Mouse (Mus musculus) right cerebral cortex, adult 2 months (tissue): ENCODE data around the gene Pdzd8.

Experiments
- DNase-seq, 2 experiments: peaks; one replicate each; pipeline ENCODE4 v3.0.0; 2021 to 2022; ENCODE audit warnings: low spot score in 2 of 2

The Pdzd8 gene

DNA sequence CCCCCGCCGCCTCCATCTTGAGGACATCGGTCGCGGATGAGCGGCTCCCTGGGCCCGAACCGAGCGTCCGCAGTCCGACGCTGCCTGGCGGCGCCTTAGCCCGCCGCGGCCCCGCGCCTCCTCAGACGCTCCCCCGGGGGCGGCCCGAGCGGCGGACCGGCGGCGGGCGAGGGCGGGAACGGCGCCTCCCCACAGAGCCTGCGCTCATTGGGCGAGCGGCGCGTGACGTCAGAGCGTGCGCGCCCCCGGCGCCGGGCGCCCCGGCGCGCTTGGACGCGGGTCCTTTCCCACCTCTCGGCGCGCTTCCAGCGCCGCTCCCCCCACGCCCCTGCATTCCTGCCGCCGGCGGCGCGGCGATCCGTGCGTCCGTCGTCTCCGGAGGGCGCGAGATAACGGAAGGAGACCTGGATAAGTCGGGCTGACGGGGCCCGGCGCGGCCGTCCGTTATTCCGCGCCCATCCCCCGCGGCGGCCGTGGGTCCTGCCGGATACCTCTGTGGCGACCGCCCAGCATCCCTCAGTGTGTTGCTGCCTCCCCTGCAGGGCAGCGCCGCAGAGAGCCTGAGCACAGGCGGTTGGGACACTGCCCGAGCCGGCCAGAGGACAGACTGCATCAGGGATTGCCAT is at the start of gene Pdzd8:
Gene Pdzd8 (minus strand): TSS at position 123 of the 626 bp plus-strand sequence.
- peak; percentile 81 to 86 for DNase-seq

DNA sequence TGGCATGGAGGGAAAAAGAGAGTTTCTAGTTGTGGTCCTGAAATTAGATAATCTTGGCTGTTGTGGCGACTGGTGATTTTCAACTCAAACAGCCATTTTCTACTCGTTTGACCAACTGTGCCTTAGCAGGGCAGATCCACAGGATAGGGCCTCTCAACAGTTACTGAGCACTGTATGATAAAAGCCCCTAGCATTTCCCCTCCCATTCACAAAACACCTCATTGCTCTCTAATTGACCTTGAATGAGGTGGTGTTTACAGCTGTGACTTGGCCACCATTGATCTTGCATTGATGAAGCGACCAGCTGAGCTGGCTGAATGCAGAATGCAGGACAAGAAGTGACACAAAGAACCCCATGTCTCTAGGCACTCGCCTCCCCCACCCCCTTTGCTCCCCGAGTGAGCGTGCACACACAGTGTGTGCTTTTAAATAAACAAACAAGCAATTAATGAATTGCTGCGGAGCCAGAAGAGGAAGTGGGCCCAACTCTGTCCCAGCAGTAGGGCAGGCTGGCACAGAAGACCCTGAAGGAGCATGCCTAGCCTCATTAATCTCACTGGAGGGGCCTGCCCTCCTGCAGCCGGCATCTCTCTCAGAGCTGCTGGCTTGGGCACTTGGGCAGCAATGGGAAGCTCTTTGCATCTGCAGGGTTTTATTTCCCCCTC is 48.3 kb upstream of the Pdzd8 start:
- DNase-seq = peak in 1 of 2 experiments; percentile 44

DNA sequence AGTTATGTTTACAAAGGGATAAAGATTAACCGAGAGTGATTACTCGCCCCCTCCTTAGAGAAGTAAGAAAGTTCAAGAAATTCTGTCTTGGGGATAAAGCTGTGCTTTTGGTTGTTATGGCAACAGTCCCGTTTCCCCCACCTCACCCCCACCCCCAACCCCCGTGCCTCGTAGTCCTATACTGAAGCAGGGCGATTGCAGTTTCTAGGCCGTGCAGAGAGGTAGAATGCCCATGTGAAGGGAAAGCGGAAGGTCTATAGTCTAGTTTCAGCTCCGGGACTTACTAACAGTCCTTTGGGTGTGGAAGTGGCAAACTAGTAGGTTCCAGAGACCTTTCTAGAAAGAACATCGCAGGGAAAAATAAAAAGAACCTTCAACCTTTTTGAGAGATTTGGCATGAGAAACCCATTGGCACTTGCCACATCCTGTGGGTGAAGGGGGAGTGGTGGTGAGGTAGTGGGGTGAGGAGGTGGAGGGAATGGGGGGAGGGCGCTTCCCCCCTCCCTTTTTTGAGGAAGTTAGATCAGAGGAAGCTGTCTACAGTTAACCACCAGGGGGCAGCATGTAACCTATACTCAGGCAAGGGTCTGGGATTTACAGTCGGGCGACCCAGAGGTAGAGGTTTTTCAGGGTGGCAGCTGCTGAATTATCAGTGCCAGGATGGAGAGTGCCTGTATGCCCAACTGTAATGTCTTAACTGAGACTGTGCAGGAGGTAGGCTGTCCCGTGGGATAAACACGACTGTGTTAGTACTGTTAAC is 43.4 kb upstream of the Pdzd8 start:
- peak; percentile 69 to 70 for DNase-seq

DNA sequence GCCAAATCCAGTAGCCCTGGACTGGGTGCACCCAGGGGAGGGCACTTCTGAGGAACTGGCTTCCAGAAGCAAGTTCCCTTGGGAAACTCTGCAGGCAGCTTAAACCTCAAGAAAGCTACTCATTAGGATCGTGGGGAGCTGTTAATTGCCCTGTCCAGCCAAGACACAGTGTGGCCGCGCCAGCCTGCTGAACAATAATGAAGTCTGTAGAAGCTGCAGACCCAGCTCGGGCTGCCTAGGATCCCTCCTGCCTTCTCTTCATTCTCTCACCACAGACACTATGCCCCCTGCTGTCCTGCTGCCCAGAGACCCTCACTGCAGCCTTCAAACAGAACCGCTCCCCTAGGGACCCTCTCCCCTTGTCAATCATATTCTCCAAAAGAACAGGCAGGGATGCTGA is 42.8 kb upstream of the Pdzd8 start:
- DNase-seq = no peak

DNA sequence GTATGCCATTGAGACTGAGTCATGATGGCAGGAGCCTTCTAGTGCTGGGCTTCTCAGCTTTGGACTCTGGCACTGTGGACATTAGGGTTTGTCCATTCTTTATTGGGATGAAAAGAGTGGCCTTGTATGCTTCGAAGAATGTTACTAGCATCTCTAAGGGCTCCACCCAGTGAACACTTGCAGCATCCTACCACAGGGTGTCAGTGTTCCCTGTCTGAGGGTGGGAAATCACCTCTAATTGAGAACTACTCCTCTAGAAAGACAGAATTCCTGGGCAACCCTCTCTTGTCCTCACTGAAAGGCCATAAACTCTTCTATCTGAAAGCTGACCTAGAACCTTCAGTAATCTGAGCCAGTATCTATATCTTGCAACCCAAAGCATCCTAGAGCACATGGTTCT is 41.6 kb upstream of the Pdzd8 start:
- DNase-seq = peak; percentile 44 to 60

DNA sequence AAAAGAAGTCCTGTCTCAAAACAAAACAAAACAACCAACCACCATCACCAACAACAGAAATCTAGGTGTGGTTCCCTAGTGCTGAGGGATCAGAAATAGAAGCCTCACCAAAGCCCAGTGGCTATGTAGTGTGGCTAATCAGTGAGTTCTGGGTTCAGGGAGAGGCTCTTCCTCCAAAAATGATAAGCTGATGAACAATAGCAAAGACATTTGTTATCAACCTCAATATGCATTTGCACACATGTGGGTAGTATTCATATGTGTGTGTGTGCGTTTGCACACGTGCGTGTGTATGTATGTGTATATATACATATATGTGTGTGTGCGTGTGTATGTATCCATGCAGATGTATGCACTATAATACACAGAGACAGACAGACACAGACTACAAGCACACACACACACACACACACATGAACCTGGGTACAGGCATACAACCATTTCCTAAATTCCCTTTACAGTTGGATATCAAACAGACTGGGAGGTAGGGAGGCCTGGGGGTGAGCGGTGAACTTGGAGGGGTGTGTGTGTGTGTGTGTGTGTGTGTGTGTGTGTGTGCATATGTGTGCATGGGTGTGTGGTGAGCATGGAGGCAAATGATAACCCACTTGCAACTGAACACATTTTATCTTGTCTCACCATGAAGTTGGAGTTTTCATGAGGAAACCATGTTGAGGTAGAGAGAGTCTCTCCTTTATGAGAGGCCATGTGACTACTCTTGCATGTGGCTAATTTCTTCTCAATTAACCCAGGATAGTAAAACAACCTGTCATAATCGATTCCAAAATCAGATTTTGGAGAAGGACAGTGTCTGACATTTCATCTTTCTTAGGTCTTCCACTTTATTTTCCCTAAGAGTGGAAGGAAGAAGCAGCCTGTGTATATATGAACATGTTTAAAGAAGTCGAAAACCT is 39.3 kb upstream of the Pdzd8 start:
- no peak for DNase-seq

DNA sequence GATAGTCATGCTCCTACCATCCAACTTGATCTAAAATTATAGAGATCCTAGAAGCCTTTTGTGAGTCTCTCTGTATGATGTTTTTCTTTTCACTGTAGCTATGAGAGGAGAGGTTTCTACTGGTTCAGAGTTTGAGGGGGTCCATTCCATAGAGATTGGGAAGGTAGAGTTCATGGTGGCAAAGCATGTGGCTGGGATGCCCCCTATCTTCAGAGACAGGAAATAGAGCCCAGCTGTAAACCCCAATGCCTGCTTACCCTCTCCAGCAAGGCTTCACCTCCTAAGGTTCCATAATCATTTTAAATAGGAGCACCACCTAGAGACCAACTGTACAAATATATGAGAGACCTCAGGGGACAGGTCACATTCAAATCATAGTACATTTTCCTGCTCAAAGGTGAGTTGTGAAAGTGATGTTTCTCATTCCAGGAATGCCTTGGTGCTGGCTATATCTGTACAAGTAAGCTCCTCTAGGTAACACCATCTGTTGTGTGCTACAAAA is 36.9 kb upstream of the Pdzd8 start:
- no peak for DNase-seq

DNA sequence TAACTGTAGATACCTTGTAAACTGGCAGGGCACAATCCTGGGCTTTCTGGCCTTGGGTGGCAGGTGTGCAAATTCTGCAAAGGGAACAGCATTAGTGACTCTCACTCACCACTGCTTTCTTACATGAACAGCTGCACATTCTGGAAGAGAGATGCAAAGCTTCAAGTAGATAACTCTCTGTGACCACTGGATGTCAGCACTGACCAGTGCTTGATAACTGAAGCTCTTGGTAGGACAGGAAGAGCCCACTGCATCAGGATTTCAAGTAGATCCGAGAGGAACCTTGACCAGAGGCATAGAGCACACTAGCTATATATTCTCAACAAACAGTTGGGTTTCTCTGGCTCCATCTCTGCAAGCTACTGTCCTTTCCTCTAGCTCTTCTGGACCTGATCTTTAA is 34.4 kb upstream of the Pdzd8 start:
- DNase-seq = no peak

DNA sequence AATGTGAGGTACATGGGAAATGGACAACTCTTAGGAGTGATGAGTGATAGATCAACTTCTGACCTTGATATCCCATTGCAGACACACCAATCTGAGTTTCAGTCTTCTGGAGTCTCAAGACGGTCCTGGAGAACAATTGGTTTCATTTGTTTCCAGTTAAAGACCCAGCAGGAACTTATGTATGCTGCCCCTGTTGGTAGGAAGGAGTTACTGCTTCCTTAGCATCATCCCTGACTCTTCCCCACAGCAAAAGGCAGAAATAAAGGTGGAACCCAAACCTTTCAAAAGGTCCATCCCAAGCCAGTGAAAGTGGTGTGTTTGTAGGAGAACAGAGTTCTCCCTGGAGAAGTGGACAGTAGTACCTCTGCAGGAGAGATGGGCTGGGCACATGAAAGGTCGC is 30.9 kb upstream of the Pdzd8 start:
- DNase-seq = no peak

DNA sequence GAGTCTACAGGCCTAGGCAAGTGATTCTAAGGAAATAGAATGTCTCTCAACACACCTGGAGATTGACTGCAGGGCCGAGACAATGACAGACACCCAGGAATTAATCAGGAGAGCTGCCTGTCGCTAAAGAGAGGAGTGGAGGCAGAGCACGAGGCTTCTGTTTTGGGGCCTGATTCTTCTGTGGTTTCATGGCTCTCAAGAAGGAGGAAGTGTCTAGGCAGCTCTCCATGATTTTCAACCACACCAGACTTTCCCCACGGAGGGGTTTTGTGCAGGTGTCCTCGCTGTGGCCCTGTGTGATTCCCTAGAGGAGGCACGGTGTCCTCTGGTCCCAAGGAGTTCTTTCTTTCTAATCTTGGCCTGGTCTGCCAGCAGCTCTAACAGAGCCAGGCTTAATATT is 29.4 kb upstream of the Pdzd8 start:
- DNase-seq = no peak

DNA sequence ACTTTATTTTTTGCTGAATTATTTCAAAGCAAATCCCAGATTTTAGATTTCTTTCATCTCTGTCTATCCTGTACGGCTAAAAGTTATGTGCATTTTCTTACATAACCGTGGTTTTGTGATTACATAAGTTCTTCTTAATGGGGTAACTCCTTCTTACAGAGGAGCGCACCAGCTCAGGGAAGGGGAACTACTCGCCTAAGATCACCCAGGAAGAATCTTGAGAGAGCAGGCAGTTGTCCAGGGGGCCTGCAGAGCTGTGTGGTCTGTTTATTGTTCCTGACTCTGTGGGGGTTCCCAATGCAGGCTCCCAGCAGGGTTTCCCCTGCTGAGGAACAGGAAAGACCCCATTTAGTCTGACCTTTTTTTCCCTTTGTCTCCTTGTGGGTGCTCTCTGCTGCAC is 27.3 kb upstream of the Pdzd8 start:
- DNase-seq = no peak

DNA sequence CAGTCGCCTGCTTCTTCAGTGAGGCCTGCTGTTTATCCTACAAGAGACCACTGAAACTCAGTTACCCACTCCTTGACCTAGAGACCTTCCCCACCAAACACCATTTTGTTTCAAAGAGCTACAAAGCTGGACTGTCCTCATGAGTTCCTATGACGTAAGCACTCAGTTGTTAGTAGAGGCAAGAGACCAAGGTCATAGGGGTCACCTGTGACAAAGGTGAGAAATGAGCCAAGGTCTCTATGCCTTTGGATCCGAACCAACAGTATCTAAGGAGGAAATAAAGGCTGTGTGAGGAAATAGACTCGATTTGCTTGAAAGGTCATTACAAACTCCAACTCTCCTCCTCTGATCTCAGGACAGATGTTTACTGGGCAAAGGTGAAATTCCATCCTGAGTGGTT is 25.4 kb upstream of the Pdzd8 start:
- DNase-seq = no peak

DNA sequence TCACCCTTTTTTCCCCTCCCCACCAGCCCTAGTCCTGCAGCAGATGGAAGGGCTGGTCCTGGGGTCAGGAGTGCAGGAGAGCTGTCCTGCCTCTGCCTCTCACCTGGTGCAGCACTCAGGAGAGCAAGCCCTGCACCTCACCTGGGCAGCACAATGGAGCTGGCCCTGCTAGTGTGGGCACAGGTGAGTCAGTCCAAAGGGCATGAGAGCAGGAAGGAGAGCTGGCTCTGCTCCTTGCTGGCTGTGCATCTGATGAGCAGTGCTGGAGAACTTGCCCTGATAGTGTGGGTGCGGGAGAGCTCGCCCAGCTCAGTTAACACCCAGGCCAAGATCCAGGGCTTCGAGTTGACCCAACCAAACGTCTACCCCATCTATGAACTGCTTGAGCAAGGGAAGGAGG is 22.3 kb upstream of the Pdzd8 start:
- DNase-seq = no peak

DNA sequence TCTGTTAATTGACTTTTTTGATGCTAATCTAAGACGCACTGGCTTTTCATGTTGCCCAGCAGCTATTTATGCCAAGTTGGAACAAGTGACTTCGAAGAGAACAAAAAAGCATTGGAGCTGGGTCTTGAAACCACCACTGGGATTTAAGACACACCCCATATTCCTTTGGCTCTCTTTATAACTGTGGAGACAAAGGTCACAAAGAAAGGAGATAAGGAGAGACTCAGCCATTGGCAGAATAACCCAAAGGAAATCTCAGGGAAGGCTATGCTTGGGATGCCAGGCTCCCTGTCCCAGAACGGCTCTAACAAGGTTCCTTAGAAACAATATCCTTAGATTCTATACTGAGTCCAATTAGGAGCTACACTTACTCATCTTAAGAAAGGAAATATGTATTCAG is 21.1 kb upstream of the Pdzd8 start:
- DNase-seq = no peak

DNA sequence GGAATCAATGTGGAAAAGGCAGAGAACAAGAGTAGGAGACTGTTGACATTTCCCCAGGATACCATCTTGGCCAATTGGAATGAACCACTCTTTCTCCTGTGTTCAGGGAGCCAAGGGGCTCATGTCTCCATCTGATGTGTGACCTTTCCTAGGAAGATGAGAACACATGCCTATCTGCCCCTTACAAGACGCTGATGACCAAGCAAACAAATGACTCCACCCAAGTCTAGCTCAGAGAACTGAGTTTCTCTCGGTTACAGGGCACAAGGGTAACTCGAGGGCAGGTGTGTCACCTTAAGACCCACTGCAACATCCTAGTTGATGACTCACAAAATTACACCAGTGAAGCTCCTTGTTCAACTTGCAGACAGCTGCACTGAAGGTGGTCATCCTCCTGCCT is 18.1 kb upstream of the Pdzd8 start:
- no peak for DNase-seq

DNA sequence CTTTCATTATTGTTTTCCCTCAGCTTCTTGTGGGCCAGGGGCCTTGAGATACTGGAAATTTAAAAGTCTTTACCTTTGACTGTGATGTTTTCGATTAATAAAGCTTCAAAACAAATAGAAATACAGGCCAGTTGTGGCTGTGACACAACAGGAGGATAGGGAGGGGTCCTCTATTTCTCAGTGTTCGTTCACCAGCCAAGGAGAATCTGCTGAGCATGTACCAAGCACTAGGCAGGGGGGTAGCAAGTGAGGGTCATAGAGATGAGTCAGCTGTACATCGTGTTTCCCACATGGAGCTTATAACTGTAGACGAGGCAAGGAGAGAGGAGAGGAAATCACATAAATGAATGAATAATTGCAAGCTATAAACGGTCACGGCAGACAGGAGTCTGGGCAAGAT is 17.1 kb upstream of the Pdzd8 start:
- DNase-seq = no peak

DNA sequence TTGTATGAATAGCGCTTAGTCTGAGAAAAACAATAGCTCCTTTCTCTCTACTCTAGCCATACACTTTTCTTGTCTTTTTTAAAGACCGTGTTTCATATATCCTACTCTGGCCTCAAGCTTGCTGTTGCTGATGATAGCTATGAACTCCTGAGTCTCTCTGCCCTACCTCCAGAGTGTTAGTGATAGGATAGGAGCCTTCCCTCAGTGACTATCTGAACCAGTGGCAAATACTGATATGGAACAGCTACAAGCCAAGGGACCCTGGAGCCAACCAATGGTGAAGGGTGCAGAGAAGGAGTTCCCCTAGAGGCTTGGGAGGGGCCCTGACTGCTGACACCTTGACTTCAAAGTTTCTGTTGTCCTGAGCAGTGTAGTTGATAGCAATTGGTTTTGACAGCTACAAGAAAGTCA is 14.9 kb upstream of the Pdzd8 start:
- no peak for DNase-seq

DNA sequence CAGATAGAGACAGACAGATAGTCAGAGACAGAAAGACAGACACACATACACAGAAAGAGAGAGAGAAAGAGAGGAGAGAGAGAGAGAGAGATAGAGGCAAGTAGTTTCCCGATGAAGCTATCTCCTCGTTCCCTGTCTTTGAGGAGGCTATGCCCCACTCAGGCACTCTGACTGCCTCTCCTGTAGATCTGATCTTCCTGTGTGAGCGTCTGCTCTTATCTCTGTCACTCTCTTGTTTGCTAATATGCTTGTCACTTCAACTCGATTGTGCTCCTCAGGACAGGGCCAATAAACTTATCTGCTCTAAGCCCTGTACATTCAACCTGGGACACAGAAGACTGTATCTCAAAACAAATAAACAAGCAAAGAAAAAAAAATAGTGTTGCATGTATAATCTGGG is 13.6 kb upstream of the Pdzd8 start:
- no peak for DNase-seq

DNA sequence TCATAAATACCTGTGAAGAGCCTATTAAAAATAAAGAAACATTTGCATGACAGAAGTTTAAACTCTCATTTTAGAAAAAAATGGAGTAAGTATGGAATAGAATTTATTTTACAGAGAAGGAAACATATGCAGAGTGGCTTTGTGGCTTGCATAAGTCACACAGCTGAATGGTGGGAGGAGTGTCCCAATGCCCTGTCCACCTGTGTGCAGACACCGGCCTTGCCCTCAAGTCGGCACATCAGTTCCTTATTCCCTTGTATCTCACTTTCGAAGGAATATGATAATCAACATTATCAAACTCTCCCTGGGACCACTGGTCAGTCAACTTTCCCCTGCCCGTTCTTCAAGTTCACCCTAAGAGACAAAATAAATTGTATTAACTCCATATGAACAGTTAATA is 12.3 kb upstream of the Pdzd8 start:
- DNase-seq = no peak

DNA sequence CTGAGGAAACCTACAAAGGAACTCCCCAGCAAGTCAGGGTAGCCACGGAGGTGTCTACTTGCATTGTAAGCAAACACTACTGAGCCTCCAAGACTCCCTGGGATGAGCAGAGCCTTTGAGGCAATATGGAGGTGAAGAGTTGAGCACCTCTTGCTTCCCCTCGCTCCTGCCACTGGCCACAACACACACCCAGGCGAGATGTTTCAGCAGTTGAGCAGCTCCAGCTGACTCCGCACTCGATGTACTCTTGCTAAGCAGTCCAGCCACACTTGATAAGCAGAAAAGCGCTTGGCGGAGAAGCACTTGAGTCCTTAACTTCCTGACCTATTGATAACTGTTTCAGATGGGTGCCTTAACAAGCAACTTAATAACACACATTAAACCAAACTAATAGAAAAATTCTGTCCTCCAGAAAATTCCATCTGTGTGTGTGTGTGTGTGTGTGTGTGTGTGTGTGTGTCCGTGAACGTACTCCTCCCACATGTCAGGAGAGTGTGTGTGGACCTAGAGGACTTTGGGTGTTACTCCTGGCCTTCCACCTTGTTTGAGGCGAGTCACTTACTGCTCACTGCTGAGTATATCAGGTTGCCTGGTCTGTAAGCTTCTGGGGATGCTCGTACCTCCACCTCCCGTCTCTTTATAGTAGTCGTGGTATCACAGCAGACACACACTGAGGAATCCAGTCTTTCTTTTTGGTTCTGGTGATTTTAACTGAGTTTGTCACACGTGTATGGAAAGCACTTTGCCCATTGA is 11.4 kb upstream of the Pdzd8 start:
- DNase-seq = no peak

DNA sequence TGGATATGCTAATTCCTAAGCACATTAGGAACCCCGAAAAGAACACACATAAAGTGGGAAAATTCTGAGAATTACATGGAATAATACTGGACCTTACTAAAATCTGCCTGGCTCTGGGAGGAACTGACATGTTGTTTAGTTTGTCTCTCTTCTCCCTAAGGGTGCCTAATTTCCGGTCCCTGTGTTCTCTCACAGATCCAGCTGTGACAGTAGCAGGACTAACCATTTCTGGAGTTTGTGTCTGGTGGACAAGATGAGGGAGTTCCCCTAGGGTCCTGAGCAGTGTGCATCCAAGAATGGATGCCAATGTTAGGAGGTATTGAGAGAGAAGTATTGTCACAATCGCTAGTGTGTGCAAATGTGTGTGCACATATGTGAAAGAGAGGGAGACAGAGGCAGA is 10.8 kb upstream of the Pdzd8 start:
- no peak for DNase-seq
